Mouse (Mus musculus): ENCODE measurements around the gene Eapp. TPM values are rescaled to one million over a fixed set of nuclear protein-coding genes. Genes with fewer than 3 reads are reported as not detected.
"Not testable (repeated sequence)": the region's sequence is repeated elsewhere in the genome, so short reads cannot be mapped to it uniquely, and the experiment has no call there.

Gene Eapp
- total RNA-seq, 2 experiments from 2014 or later: 37.2 to 45.9 TPM

GRCm38 (mm10) chr12:54699394-54699793, 3.7 kb upstream of the Eapp start:
- DNase-seq (ENCODE audit: low spot score in 2 of 2): peak in 1 of 2 experiments; percentile 2
- no peak for TF ChIP-seq CTCF (conservative IDR thresholded peaks at IDR 0.05)
- Histone ChIP-seq H3K4me3 (no peak overlapping the region), H3K27ac (no peak overlapping the region)

GRCm38 (mm10) chr12:54697791-54698250, 2.1 kb upstream of the Eapp start:
- no peak overlapping the region for H3K4me3 ChIP-seq
- no peak for DNase-seq (ENCODE audit: low spot score in 2 of 2)
- H3K27ac ChIP-seq: no peak overlapping the region
- TF ChIP-seq CTCF (conservative IDR thresholded peaks at IDR 0.05): no peak

- Histone ChIP-seq H3K27ac (peak overlapping the region; percentile 7), H3K4me3 (no peak overlapping the region)
- peak; percentile 22 to 49 for DNase-seq (ENCODE audit: low spot score in 2 of 2)
- TF ChIP-seq CTCF (conservative IDR thresholded peaks at IDR 0.05): peak; percentile 54
Observed at GRCm38 (mm10) chr12:54697003-54697597, 1.4 kb upstream of the Eapp start.

- Histone ChIP-seq H3K27ac (peak overlapping the region; percentile 100), H3K4me3 (peak overlapping the region; percentile 80)
- TF ChIP-seq CTCF (conservative IDR thresholded peaks at IDR 0.05): no peak
- DNase-seq (ENCODE audit: low spot score in 2 of 2): peak; percentile 93 to 94
Observed at GRCm38 (mm10) chr12:54696242-54697002, 725 bp upstream of the Eapp start.

- peak in 1 of 2 experiments; percentile 14 for DNase-seq (ENCODE audit: low spot score in 2 of 2)
- Histone ChIP-seq H3K27ac (peak overlapping the region; percentile 100), H3K4me3 (peak overlapping the region; percentile 80)
- no peak for TF ChIP-seq CTCF (conservative IDR thresholded peaks at IDR 0.05)
Observed at GRCm38 (mm10) chr12:54694847-54695510, 718 bp downstream of the Eapp start.

GRCm38 (mm10) chr12:54689082-54689481, 6.6 kb downstream of the Eapp start:
- no peak for TF ChIP-seq CTCF (conservative IDR thresholded peaks at IDR 0.05)
- H3K4me3 ChIP-seq: no peak overlapping the region
- peak in 1 of 2 experiments; percentile 1 for DNase-seq (ENCODE audit: low spot score in 2 of 2)

GRCm38 (mm10) chr12:54683182-54683581, 12.5 kb downstream of the Eapp start:
- H3K4me3 ChIP-seq: no peak overlapping the region
- TF ChIP-seq CTCF (conservative IDR thresholded peaks at IDR 0.05): peak; percentile 69
- DNase-seq (ENCODE audit: low spot score in 2 of 2): no peak
- no peak overlapping the region for H3K27ac ChIP-seq

More at GRCm38 (mm10) chr12:54689082-54689481, 6.6 kb downstream of the Eapp start:
- H3K27ac ChIP-seq: no peak overlapping the region

- no peak overlapping the region for H3K27ac ChIP-seq
- DNase-seq (ENCODE audit: low spot score in 2 of 2): no peak
- TF ChIP-seq CTCF (conservative IDR thresholded peaks at IDR 0.05): no peak
- no peak overlapping the region for H3K4me3 ChIP-seq
Observed at GRCm38 (mm10) chr12:54676709-54677108, 19.0 kb downstream of the Eapp start.

GRCm38 (mm10) chr12:54675396-54675795, 20.3 kb downstream of the Eapp start:
- no peak for DNase-seq (ENCODE audit: low spot score in 2 of 2)
- Histone ChIP-seq H3K27ac (no peak overlapping the region), H3K4me3 (no peak overlapping the region)
- TF ChIP-seq CTCF (conservative IDR thresholded peaks at IDR 0.05): peak; percentile 43

- Histone ChIP-seq H3K4me3 (no peak overlapping the region), H3K27ac (no peak overlapping the region)
- no peak for DNase-seq (ENCODE audit: low spot score in 2 of 2)
- no peak for TF ChIP-seq CTCF (conservative IDR thresholded peaks at IDR 0.05)
Observed at GRCm38 (mm10) chr12:54671262-54671661, 24.4 kb downstream of the Eapp start.

- no peak overlapping the region for H3K4me3 ChIP-seq
- no peak for TF ChIP-seq CTCF (conservative IDR thresholded peaks at IDR 0.05)
- no peak overlapping the region for H3K27ac ChIP-seq
- DNase-seq (ENCODE audit: low spot score in 2 of 2): peak in 1 of 2 experiments; percentile 2
Observed at GRCm38 (mm10) chr12:54668141-54668540, 27.6 kb downstream of the Eapp start.

GRCm38 (mm10) chr12:54665526-54665925, 30.2 kb downstream of the Eapp start:
- Histone ChIP-seq H3K4me3 (no peak overlapping the region), H3K27ac (no peak overlapping the region)
- no peak for DNase-seq (ENCODE audit: low spot score in 2 of 2)
- no peak for TF ChIP-seq CTCF (conservative IDR thresholded peaks at IDR 0.05)

- H3K4me3 ChIP-seq, H3K27ac ChIP-seq: not testable (repeated sequence)
- peak in 1 of 2 experiments; percentile 1 for DNase-seq (ENCODE audit: low spot score in 2 of 2)
Observed at GRCm38 (mm10) chr12:54661470-54661869, 34.2 kb downstream of the Eapp start.
